Mouse (Mus musculus) liver, embryonic 11.5 days (tissue): ENCODE data around the gene Chdh. TPM values are rescaled to one million over a fixed set of nuclear protein-coding genes. Genes with fewer than 3 reads are reported as not detected.

Experiments used
- ATAC-seq: fragments of 200-750 bp; cut with Nextera tagmentation; replicated peaks from 2 replicates; pipeline ENCODE4 v1.8.0; 2017; ENCODE audit warnings: moderate number of reproducible peaks, mild to moderate bottlenecking, moderate TSS enrichment, moderate library complexity; ENCODE audit not compliant: low FRiP score
- DNase-seq: peaks from one replicate; pipeline ENCODE4 v3.0.0-alpha.2; 2017; ENCODE audit warnings: low spot score
- H3K27ac ChIP-seq: fragments of 300-500 bp; sonication (generic); 2 replicates; pipeline ENCODE4 v1.5.1; 2014; ENCODE audit warnings: mild to moderate bottlenecking, low read depth, low read length, control low read depth
- H3K27me3 ChIP-seq: fragments of 300-500 bp; sonication (generic); replicated peaks from 2 replicates; pipeline ENCODE4 v1.6.1; 2014; ENCODE audit warnings: low read length, mixed read lengths; ENCODE audit not compliant: control insufficient read depth, insufficient read depth
- H3K36me3 ChIP-seq: fragments of 300-500 bp; sonication (generic); 2 replicates; pipeline ENCODE4 v1.6.1; 2014; ENCODE audit warnings: mild to moderate bottlenecking, low read length, moderate library complexity, mixed read lengths; ENCODE audit not compliant: control insufficient read depth, insufficient read depth
- H3K4me1 ChIP-seq: fragments of 300-500 bp; sonication (generic); replicated peaks from 2 replicates; pipeline ENCODE4 v1.6.1; 2014; ENCODE audit warnings: low read length, mixed read lengths; ENCODE audit not compliant: control insufficient read depth, insufficient read depth
- H3K4me2 ChIP-seq: fragments of 300-500 bp; sonication (generic); 2 replicates; pipeline ENCODE4 v1.6.1; 2014; ENCODE audit warnings: mild to moderate bottlenecking, control low read depth, moderate library complexity
- H3K4me3 ChIP-seq: fragments of 300-500 bp; sonication (generic); 2 replicates; pipeline ENCODE4 v1.5.1; 2014; ENCODE audit warnings: low read depth, low read length, control low read depth
- H3K9ac ChIP-seq: fragments of 300-500 bp; sonication (generic); 2 replicates; pipeline ENCODE4 v1.6.1; 2014; ENCODE audit warnings: low read depth, low read length, control low read depth
- H3K9me3 ChIP-seq: fragments of 300-500 bp; sonication (generic); 2 replicates; pipeline ENCODE4 v1.6.1; 2016; ENCODE audit warnings: low read length, inconsistent platforms, mixed read lengths; ENCODE audit not compliant: control insufficient read depth
- WGBS: fragments of 180-500 bp; shearing (Covaris S2); extraction: QIAGEN DNeasy Blood & Tissue Kit; methylation state at CpG from one replicate; pipeline ENCODE4 v1.1.7; 2014; 5-methylcytosine and 5-hydroxymethylcytosine counted together
- polyA plus RNA-seq: library from polyadenylated mRNA; unstranded; fragments of >200 nt; fragmentation: Nextera tagmentation; extraction: Ambion mirVana; gene quantifications from 2 replicates; pipeline ENCODE4 v1.2.1, GENCODE M21; 2014

Gene Chdh
- polyA plus RNA-seq, 1 experiment from 2014 or later, result 0.15 TPM

DNA sequence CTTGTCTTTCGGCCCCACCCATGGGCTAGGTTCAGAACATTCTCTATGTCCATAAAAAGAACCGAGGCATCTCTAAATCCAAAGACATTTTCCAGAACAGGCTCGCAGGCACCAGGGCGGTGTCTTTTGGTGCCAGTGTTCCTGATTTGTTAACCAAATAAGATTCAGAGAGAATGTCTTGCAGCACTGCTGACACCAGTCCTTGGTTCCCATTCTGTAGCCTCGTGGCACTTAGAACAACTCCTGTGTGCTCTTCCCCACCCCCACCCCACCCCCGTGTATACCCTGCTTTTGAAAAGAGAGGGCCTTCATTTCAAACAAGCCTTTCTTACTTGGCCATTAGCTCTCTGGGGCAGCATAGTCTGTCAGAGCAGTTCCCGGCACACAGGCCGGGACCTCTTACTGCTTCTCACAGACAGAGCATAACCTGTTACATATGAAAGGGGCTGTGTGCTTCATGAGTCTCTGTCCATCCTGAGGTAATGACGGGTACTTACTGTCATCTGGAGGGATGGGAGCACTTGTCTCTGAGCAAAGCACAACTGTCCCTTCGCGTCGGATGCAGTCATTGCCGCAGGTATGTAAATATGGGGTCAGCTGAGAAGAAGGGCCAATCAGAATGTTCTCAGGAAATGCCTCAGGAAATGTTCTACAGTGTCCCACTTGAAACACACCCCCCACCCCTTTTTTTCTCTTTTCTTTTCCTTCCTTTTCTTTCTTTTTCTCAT lies 9.9 kb upstream of the Chdh start:
- no peak overlapping the region for H3K4me3 ChIP-seq
- ATAC-seq (no peak), DNase-seq (no peak)
- H3K27ac ChIP-seq, result no peak overlapping the region
- H3K4me2 ChIP-seq, result no peak overlapping the region
- H3K9ac ChIP-seq, result no peak overlapping the region
- WGBS, result 75% methylated on average over 13 of the region's 13 CpGs
- no peaks in the 10 kb centered on the region for H3K27me3 ChIP-seq
- H3K9me3 ChIP-seq, result no peaks in the 10 kb centered on the region
- peaks cover 11% of the 10 kb centered on the region for H3K36me3 ChIP-seq
- H3K4me1 ChIP-seq, result peaks cover 2% of the 10 kb centered on the region; the same call in 1 of the 2 replicates

DNA sequence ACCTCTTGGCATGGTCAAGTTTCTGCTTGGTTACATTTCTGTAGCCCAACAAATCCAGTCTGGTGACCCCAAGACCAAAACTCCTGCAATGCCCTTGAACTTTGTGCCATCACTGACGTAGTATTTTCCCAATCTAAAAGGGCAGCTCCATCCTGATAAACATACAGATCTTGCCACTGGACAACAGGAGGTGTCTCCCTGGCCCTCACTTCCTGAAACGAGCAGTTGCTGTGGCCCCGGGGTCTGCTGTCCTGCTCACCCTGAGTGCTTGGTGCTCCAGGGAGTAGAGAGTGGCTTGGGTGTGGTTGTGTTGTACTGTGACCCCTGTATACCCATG lies 9.4 kb upstream of the Chdh start:
- Histone ChIP-seq H3K27me3 (no peaks in the 10 kb centered on the region), H3K9me3 (no peaks in the 10 kb centered on the region), H3K4me1 (peaks cover 2% of the 10 kb centered on the region; the same call in 1 of the 2 replicates), H3K4me2 (no peak overlapping the region), H3K36me3 (peaks cover 9% of the 10 kb centered on the region), H3K4me3 (no peak overlapping the region), H3K27ac (no peak overlapping the region), H3K9ac (no peak overlapping the region)
- WGBS, result 63% methylated on average over 3 of the region's 3 CpGs
- ATAC-seq (no peak), DNase-seq (no peak)

DNA sequence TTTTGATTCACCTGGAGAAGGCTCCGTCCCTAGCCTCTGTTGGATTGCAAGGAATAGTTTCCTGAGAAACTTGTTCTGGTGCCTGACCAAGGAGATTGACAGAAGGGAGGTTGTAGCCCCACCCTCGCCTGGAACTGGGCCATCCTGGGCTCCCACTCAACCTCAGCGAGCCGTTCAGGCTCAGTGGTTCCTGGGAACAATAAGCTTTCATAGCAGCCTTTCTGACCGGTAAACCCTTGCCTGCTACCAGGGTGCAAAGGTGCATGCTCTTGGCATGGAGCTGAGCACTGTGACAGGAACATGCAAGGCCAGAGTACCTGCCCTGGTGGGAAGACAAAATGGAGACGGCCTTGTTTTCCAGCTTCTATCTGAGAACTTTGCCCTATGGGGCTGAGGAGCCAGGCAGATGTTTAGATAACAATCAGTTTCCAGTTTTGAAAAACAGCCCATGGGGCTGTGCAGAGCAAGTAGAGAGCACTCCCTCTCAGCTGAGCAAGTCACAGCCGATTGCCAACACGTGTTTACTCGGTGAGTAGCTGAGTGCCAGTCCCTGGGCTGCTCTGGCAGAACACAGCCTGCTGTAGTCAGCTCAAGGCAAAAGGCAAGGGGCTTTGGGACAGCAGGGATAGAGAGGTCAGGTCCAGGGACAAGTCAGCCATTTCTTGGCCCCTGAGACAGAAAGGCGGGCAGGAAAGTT lies 1.2 kb downstream of the Chdh start:
- Histone ChIP-seq H3K27me3 (peaks cover 25% of the 10 kb centered on the region), H3K36me3 (no peaks in the 10 kb centered on the region), H3K4me2 (no peak overlapping the region), H3K9me3 (no peaks in the 10 kb centered on the region), H3K4me1 (no peaks in the 10 kb centered on the region; the same call in 1 of the 2 replicates), H3K4me3 (no peak overlapping the region), H3K27ac (no peak overlapping the region), H3K9ac (no peak overlapping the region)
- 77% methylated on average over 10 of the region's 10 CpGs for WGBS
- no peak for DNase-seq
- ATAC-seq, result no peak

DNA sequence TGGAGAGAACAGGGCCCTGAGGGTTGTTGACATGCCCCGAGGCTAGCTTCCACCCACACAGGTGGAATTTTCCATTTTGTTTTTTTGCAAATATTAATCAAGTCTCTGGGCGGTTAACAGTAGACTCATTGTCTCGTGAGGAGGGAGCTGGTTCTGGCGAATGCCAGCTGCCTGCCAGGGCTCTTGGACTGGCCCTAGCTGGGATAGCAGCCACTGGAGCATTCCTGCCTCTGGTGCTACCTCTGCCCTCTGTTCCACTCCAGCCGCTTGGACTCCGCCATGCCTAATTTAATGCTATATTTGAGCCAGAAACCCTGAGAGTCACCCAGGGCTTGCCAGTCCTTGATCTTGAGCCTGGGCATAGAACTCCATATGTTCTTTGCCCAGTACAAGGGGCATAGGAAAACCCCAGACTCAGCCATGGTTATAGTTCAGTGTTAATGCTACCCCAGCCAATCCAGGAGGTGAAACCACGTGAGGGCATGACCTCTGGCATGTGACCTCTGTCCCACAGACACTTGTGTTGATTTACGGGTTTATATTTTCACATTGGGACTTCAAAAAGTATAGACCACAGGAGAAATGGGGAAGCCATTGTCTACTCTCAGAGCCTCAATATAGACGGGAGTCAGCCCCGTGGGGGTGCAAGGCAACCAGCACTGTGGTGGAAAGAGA lies 3.2 kb downstream of the Chdh start:
- DNase-seq (no peak), ATAC-seq (no peak)
- Histone ChIP-seq H3K9ac (no peak overlapping the region), H3K27me3 (peaks cover 25% of the 10 kb centered on the region), H3K4me3 (no peak overlapping the region), H3K4me1 (no peaks in the 10 kb centered on the region; the same call in 1 of the 2 replicates), H3K4me2 (no peak overlapping the region), H3K27ac (no peak overlapping the region), H3K36me3 (no peaks in the 10 kb centered on the region), H3K9me3 (no peaks in the 10 kb centered on the region)
- 84% methylated on average over 10 of the region's 10 CpGs for WGBS

DNA sequence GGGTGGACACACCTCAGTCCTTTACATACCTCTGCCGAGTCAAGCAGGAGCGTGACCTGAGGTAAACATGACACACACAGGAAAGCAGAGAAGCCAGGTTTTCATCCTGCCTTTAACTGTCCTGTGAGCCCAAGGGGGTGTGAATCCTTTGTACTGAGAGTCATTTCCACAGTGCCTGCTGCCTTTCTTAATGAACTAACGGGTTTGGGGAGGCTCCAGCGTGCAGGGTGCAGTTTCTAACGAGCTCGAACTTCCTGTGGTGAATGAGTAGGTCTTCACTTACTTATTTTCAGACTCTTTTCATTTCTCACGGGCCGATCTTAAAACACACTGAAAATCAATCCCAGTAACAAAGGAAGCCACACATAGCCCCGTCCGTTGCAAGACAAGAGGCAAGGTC lies 5.7 kb downstream of the Chdh start:
- H3K4me2 ChIP-seq, result no peak overlapping the region
- H3K27me3 ChIP-seq, result peaks cover 6% of the 10 kb centered on the region
- 71% methylated on average over 10 of the region's 10 CpGs for WGBS
- no peak overlapping the region for H3K4me3 ChIP-seq
- H3K4me1 ChIP-seq, result no peaks in the 10 kb centered on the region
- no peaks in the 10 kb centered on the region for H3K36me3 ChIP-seq
- no peak overlapping the region for H3K9ac ChIP-seq
- no peaks in the 10 kb centered on the region for H3K9me3 ChIP-seq
- DNase-seq (no peak), ATAC-seq (no peak)
- H3K27ac ChIP-seq, result no peak overlapping the region

DNA sequence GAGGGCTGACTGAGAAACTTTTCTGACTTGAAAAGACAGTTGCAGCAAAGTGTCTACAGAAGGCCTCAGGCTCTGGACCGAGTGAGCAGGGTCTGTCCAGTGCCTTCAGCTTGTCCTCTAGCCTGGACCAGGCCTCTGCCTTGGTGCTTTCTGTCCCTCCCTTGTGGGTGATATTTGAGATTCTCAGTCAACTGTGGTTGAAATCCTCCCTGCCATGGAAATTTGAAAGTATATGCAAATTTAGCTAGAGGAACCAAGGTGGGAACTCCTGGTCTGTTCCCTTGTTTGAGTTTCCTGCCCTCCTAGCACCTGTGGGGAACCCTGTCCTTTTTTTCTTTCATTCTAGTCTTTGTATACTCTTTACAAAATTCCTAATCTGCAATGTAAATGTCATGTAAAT lies 6.2 kb downstream of the Chdh start:
- Histone ChIP-seq H3K4me3 (no peak overlapping the region), H3K36me3 (no peaks in the 10 kb centered on the region), H3K9me3 (no peaks in the 10 kb centered on the region), H3K9ac (no peak overlapping the region), H3K4me1 (no peaks in the 10 kb centered on the region), H3K27ac (no peak overlapping the region), H3K27me3 (0 out of 2 replicates have a peak, but pooled peaks cover 3% of the 10 kb centered on the region), H3K4me2 (no peak overlapping the region)
- DNase-seq (no peak), ATAC-seq (no peak)
- 68% methylated on average over 1 of the region's 1 CpGs for WGBS

DNA sequence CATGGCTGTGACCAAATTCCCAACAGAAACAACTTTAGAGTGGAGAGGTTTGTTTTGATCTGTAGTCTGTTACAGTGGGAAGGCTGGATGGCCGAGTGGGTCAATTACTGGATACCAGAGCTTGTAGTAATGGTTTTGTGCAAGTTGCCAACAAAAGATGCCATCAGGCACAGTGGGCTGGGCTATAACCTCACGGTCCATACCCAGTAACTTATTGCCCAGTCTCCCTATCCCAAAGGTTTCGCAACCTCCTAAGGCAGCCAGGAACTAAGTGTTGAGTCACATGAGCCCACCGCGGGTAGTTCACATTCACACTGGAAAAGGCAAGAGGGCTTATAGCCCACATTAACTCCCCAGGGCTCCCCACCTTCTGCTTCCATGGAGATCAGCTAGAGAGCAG lies 7.8 kb downstream of the Chdh start:
- Histone ChIP-seq H3K4me3 (no peak overlapping the region), H3K9ac (no peak overlapping the region), H3K36me3 (no peaks in the 10 kb centered on the region), H3K4me2 (no peak overlapping the region), H3K27me3 (no peaks in the 10 kb centered on the region), H3K4me1 (no peaks in the 10 kb centered on the region), H3K27ac (no peak overlapping the region), H3K9me3 (no peaks in the 10 kb centered on the region)
- 79% methylated on average over 5 of the region's 5 CpGs for WGBS
- no peak for DNase-seq
- no peak for ATAC-seq

DNA sequence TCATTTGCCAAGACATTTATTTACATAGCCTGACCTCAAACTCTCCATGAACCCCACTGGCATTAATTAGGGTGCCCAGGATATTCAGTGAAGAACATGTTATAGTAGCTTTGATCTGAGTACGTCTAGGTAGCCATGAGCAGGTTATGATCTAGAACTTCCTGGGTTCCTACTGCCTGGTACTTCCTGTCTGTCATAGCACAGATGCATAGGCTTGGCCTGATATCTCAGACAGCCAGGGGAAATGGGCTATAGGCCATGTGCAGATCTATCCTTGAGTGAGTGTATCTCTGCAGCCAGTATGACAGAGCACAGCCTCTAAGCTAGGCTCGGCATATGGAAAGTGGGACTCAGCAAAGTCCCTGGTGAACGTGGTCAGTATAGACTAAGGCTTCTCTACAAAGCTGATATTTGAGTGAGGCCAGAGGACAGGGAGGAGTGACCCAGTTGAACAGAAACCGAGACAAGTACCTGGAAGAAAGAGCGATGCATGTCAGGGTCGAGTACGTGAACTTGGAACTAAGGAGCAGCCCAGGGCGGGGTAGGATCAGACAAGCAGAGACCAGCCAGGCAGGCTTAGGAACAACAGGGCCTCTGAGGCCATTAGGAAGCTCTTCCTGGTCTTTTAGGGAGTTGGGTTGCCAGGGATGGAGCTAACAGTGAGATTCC lies 9.1 kb downstream of the Chdh start:
- Histone ChIP-seq H3K27ac (no peak overlapping the region), H3K36me3 (no peaks in the 10 kb centered on the region), H3K27me3 (no peaks in the 10 kb centered on the region), H3K4me1 (no peaks in the 10 kb centered on the region), H3K9me3 (no peaks in the 10 kb centered on the region), H3K9ac (no peak overlapping the region), H3K4me3 (no peak overlapping the region), H3K4me2 (no peak overlapping the region)
- DNase-seq, result no peak
- WGBS, result 81% methylated on average over 8 of the region's 8 CpGs
- no peak for ATAC-seq
